Mouse (Mus musculus): ENCODE data around the gene Adarb1.
A peak's percentile ranks its signal among the peaks of the same experiment; 100 is the strongest.

The Adarb1 gene

DNA sequence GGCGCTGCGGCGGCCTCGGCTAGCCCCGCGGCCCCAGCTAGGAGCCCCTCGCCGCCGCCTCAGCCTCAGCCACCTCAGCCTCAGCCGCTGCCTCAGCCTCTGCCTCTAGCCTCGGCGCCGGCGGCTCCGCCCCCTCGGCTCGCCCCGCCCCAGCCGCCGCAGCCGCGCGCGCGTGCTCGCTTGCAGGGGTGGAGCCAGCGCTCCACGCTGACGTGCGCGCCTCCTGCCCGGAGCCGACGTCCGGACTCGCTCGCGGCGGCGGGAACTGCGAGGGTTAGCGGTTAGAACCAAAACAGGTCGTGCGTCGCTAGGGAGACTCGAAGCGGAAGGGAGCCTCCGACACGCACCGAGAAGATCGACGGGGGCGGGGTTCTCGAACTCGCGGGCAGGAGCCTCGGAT, at the start of gene Adarb1:
Adarb1 (minus strand) TSS at position 133 of the 400 bp plus-strand sequence.
- DNase-seq (ENCODE audit: low spot score), result peak; percentile 93

DNA sequence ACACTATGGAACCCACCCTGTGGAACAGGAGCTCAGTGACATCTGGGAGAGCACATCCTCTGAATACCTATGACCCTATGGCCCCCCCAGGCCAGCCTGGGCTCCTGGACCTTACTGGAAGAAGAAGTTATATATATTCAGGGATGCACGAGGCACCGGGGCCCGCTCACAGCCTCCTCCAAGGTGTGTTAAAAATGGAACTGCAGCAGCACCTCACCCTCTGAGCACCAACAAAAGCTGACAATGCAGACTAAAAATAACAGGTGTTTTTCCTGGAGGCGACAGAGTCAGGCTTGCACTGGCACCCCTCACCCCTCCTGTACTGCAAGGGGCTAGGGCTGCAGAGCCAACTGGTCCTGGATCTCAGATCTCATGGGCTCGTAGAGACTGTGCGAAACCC, 49.3 kb upstream of the Adarb1 start:
- DNase-seq (ENCODE audit: low spot score), result no peak

DNA sequence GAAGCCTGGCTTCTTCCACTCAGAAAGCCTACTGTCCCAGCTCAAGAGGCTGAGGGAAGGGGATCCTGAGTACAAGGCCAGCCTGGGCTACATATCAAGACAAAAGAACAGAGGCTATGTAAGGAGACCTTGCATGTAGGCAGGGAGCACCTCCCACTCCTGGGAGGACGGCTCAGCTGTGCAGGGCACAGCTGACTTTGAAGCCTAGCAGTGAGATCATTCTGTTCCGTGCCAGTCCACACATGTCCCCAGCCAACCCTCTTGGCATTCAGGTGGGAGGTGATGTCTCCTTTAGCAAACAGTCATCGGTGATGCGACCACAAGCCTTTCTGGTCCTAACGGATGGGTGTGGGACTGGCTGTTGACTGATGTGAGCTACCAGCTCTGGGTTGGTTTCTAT, 47.8 kb upstream of the Adarb1 start:
- no peak for DNase-seq (ENCODE audit: low spot score)

DNA sequence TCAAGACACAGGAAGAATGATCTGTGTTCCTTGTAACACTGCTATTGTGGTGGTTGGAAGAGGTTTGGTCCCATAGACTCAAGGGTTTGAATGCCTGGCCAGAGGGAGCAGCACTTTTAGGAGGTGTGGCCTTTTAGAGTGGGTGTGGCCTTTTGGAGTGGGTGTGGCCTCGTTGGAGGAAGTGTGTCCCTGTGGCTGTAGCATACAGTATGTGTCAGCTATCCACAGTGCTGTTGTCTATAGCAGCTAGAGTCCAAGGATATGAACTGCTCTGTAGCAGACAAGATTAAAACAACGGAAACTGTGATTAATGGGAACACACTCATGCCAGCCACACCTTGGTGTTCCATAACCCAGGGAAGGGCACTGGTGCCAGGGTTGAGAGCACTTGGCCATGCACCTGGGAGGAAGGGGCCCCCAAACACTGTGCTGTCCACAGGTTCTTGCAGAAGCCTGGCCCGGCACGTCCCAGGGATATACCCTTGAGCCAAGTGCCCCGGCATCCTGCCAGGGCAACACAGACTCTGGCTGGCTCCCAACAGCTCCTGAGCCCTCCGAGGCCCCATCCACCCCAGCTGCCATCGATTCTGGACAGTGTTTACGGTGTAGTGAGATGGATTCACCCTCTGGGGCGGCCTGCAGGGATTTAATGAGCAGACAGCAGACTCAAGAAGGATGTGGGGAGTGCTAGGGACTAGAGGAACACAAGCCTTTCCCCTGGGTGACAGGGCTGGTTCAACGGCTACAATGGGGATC, 46.3 kb upstream of the Adarb1 start:
- peak; percentile 64 for DNase-seq (ENCODE audit: low spot score)

GRCm38 (mm10) chr10:77461161-77461560, 43.1 kb upstream of the Adarb1 start:
- DNase-seq (ENCODE audit: low spot score), result no peak

GRCm38 (mm10) chr10:77457701-77458100, 39.6 kb upstream of the Adarb1 start:
- no peak for DNase-seq (ENCODE audit: low spot score)

GRCm38 (mm10) chr10:77456507-77456906, 38.4 kb upstream of the Adarb1 start:
- DNase-seq (ENCODE audit: low spot score), result no peak

- no peak for DNase-seq (ENCODE audit: low spot score)
These were observed 37.4 kb upstream of the Adarb1 start for GRCm38 (mm10) chr10:77455251-77456010.

DNA sequence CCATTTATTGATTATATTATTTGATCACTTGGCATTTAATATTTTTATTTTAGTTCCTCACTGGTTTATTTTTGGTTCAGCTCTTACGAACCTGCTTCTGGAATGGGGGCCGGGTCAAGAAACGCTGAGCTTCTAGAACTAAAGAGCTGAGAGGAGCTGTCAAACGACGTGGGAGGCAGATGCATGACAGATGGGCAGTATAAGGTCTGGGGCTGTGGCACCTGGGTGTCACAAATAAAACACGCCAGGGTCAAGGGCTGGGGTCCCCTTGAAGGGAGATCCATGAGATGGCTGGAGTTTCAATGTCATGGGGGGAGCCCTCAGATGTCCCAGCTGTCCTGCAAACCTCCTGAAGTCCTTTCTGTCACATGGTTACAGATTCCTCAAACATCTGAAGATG, 36.7 kb upstream of the Adarb1 start:
- DNase-seq (ENCODE audit: low spot score), result no peak

GRCm38 (mm10) chr10:77451822-77452221, 33.8 kb upstream of the Adarb1 start:
- DNase-seq (ENCODE audit: low spot score), result no peak

- no peak for DNase-seq (ENCODE audit: low spot score)
These were observed 32.0 kb upstream of the Adarb1 start for GRCm38 (mm10) chr10:77450159-77450464.

- no peak for DNase-seq (ENCODE audit: low spot score)
These were observed 31.5 kb upstream of the Adarb1 start for GRCm38 (mm10) chr10:77449315-77450158.

- no peak for DNase-seq (ENCODE audit: low spot score)
These were observed 30.7 kb upstream of the Adarb1 start for GRCm38 (mm10) chr10:77448698-77449247.

GRCm38 (mm10) chr10:77448209-77448608, 30.1 kb upstream of the Adarb1 start:
- DNase-seq (ENCODE audit: low spot score), result no peak

DNA sequence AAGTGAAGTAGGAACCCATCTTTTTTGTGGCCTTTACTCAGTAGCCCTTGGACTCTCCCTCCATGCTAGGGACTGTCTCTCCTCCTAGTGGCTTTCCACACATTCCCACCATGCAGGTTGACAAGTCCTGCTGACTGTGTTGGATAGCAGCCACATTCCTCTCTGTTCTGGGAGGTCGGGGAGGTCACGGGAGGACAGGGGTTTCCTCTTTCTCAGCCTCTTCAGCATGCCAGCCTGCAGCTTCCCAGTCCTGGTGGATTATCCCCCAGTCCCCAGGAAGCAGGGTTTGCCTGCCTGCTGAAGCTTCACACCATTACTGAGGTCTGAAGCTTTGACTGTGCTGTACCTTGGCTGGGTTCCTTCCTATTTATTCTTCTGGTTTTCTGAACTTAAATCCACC, 29.7 kb upstream of the Adarb1 start:
- DNase-seq (ENCODE audit: low spot score), result no peak

- DNase-seq (ENCODE audit: low spot score), result no peak
These were observed 24.2 kb upstream of the Adarb1 start for GRCm38 (mm10) chr10:77442250-77442649.

DNA sequence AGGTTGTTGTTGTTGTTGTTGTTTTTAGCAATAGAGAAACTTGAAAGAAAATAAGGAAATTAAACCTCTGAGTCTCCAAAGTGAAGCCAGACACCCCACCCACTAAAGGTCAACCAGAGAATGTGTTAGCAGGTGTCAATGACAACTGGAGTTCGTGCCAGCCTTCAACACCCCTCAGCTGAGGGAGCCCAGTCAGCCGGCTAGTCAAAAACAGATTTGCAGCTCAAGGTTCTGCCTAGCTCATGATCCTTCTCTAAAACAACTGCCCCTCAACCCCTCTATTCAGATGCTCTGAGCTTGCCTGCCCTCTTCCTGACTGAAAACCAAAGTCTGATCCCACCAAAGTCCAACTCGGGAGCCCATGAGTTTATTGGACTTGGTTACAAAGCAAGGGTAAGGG, 23.7 kb upstream of the Adarb1 start:
- DNase-seq (ENCODE audit: low spot score), result no peak

GRCm38 (mm10) chr10:77440841-77441755, 23.0 kb upstream of the Adarb1 start:
- DNase-seq (ENCODE audit: low spot score), result peak; percentile 71

GRCm38 (mm10) chr10:77440286-77440685, 22.2 kb upstream of the Adarb1 start:
- no peak for DNase-seq (ENCODE audit: low spot score)

DNA sequence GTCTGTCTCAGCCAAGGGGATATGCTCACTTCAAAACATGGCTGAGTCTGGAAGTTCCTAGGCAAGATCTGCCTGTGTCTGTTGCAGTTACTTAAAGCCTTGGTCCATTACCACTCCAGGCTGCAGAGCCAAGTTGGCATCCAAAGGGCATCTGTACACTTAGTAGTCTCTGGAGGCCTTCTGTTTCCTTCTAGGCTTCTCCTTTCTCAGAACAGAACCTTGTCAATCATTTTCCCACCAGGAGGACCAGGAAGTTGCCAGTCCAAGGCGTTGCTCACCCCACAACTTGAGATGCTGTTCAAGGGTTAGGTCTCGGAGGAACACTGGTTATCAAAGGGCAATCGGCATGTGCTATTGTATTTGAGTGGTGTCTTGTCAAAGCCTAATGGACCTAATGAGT, 21.0 kb upstream of the Adarb1 start:
- no peak for DNase-seq (ENCODE audit: low spot score)

DNA sequence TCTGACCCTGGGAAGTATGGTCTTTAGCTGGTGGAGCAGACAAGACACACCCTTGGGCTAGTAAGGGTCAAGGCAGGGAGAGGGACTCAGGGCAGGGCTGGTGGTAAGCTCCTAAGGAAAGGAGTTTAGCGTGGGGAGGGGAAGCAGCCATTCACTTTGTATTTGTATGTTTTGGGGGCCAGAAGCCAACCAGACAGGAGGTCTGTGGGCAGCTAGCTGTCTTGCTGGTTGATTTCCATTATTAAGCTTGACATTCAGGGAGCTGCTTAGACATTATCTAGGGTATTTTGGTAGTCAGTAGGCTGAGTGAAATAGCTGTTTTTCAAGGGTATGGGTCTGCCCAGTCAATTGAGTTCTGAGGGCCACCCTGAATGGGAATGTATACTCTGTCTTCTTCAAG, 20.0 kb upstream of the Adarb1 start:
- no peak for DNase-seq (ENCODE audit: low spot score)

Measured in testis, postnatal 10 days (tissue).